Mouse (Mus musculus) mature B cell (primary cell): ENCODE measurements around the gene Neurl2.
"Not testable (repeated sequence)": the region's sequence is repeated elsewhere in the genome, so short reads cannot be mapped to it uniquely, and the experiment has no call there.

Source experiments
- in situ Hi-C: fragments of 300-500 bp; cut with MboI; formaldehyde crosslinking; loops from 2 replicates; pipeline ENCODE4 v1.14.3; 2019

The Neurl2 gene

GRCm38 (mm10) chr2:164859155-164859554 is 25.9 kb upstream of the Neurl2 start:
- in situ Hi-C loops = no loop called here

GRCm38 (mm10) chr2:164857842-164858553 is 24.7 kb upstream of the Neurl2 start:
- in situ Hi-C loops = no loop called here

- in situ Hi-C loops = no loop called here
Observed at GRCm38 (mm10) chr2:164857101-164857821, 24.0 kb upstream of the Neurl2 start, which contains the start of gene Pltp. Gene Pltp (minus strand): TSS chr2:164857711.

- in situ Hi-C loops = no loop called here
Observed at GRCm38 (mm10) chr2:164856309-164857100, 23.2 kb upstream of the Neurl2 start.

GRCm38 (mm10) chr2:164855572-164855971 is 22.3 kb upstream of the Neurl2 start:
- in situ Hi-C loops = not testable (repeated sequence)

- in situ Hi-C loops = no loop called here
Observed at GRCm38 (mm10) chr2:164850061-164850460, 16.8 kb upstream of the Neurl2 start.

GRCm38 (mm10) chr2:164845782-164846181 is 12.5 kb upstream of the Neurl2 start:
- in situ Hi-C loops = no loop called here

- in situ Hi-C loops = no loop called here
Observed at GRCm38 (mm10) chr2:164835164-164835563, 1.9 kb upstream of the Neurl2 start.

GRCm38 (mm10) chr2:164834531-164834930 is 1.3 kb upstream of the Neurl2 start:
- in situ Hi-C loops = loop anchor here (5.0 kb wide), 1 partner anchor 43 kb away; the partner anchor contains the start of gene Pcif1

GRCm38 (mm10) chr2:164832748-164833301 is 431 bp downstream of the Neurl2 start, which contains the start of gene Ctsa:
Gene Ctsa (plus strand): TSS chr2:164832873.
- in situ Hi-C loops = loop anchor here (5.0 kb wide), 1 partner anchor 44 kb away; the partner anchor contains the start of gene Pcif1

GRCm38 (mm10) chr2:164832032-164832747 is 1.1 kb downstream of the Neurl2 start:
- in situ Hi-C loops = loop anchor here (5.0 kb wide), 1 partner anchor 45 kb away; the partner anchor contains the start of gene Pcif1

GRCm38 (mm10) chr2:164831029-164831428 is 2.2 kb downstream of the Neurl2 start:
- in situ Hi-C loops = loop anchor here (5.0 kb wide), 1 partner anchor 46 kb away; the partner anchor contains the start of gene Pcif1

- in situ Hi-C loops = no loop called here
Observed at GRCm38 (mm10) chr2:164829090-164829489, 4.2 kb downstream of the Neurl2 start.

- in situ Hi-C loops = no loop called here
Observed at GRCm38 (mm10) chr2:164828437-164828836, 4.8 kb downstream of the Neurl2 start, which contains the start of gene Spata25. Gene Spata25 (minus strand): TSS chr2:164828537.

- in situ Hi-C loops = no loop called here
Observed at GRCm38 (mm10) chr2:164827146-164827850, 6.0 kb downstream of the Neurl2 start.

- in situ Hi-C loops = no loop called here
Observed at GRCm38 (mm10) chr2:164825521-164825920, 7.7 kb downstream of the Neurl2 start.

GRCm38 (mm10) chr2:164823969-164824368 is 9.3 kb downstream of the Neurl2 start:
- in situ Hi-C loops = no loop called here

- in situ Hi-C loops = no loop called here
Observed at GRCm38 (mm10) chr2:164823181-164823585, 10.1 kb downstream of the Neurl2 start.

GRCm38 (mm10) chr2:164822636-164823165 is 10.6 kb downstream of the Neurl2 start, which contains the start of gene Zswim1:
Gene Zswim1 (plus strand): TSS chr2:164822686.
- in situ Hi-C loops = no loop called here

GRCm38 (mm10) chr2:164821060-164821459 is 12.2 kb downstream of the Neurl2 start:
- in situ Hi-C loops = no loop called here
